Mouse (Mus musculus) thymus, adult 2 months (tissue): ENCODE results near the gene Robo2. TPM values are rescaled to one million over a fixed set of nuclear protein-coding genes. Genes with fewer than 3 reads are reported as not detected.

ENCODE experiments used
- DNase-seq: peaks from one replicate; pipeline ENCODE4 v3.0.0; 2021
- H3K27ac ChIP-seq: fragments of 200-500 bp; 2 replicates; pipeline ENCODE4 v1.5.1; 2012; ENCODE audit warnings: low read length, control low read depth; ENCODE audit not compliant: control insufficient read depth, insufficient read depth
- H3K27me3 ChIP-seq: fragments of 200-500 bp; 2 replicates; pipeline ENCODE4 v1.6.1; 2012; ENCODE audit warnings: mild to moderate bottlenecking, low read length, moderate library complexity, mixed read lengths; ENCODE audit not compliant: control insufficient read depth, insufficient read depth
- H3K36me3 ChIP-seq: fragments of 200-500 bp; 2 replicates; pipeline ENCODE4 v1.6.1; 2012; ENCODE audit warnings: mild to moderate bottlenecking, low read length, moderate library complexity; ENCODE audit not compliant: control insufficient read depth, insufficient read depth
- H3K4me1 ChIP-seq: fragments of 200-500 bp; replicated peaks from 2 replicates; pipeline ENCODE4 v1.6.1; 2012; ENCODE audit warnings: low read length; ENCODE audit not compliant: control insufficient read depth, insufficient read depth
- H3K4me3 ChIP-seq: fragments of 200-500 bp; 2 replicates; pipeline ENCODE4 v1.5.1; 2012; ENCODE audit warnings: mild to moderate bottlenecking, low read length, control low read depth, moderate library complexity; ENCODE audit not compliant: control insufficient read depth, insufficient read depth
- CTCF ChIP-seq: fragments of 200-500 bp; IDR thresholded peaks from 2 replicates; pipeline ENCODE4 v1.5.1; 2012; ENCODE audit warnings: mild to moderate bottlenecking, control low read depth, low read length, moderate library complexity, borderline replicate concordance; ENCODE audit not compliant: control insufficient read depth, poor library complexity, insufficient read depth; ENCODE audit errors: extremely low read depth
- POLR2A ChIP-seq: fragments of 200-500 bp; IDR thresholded peaks from 2 replicates; pipeline ENCODE4 v1.6.1; 2012; ENCODE audit warnings: mild to moderate bottlenecking, low read length, control low read depth, moderate library complexity; ENCODE audit not compliant: control insufficient read depth, poor library complexity, insufficient read depth; ENCODE audit errors: extremely low read depth
- WGBS: fragments of 180-500 bp; shearing (Covaris S2); methylation state at CpG from one replicate; pipeline ENCODE4 v1.1.7; 2018; 5-methylcytosine and 5-hydroxymethylcytosine counted together
- polyA plus RNA-seq: library from polyadenylated mRNA; depleted of rRNA; stranded (reverse); fragments of >200 nt; gene quantifications from 2 replicates; pipeline ENCODE4 v1.2.3, GENCODE M21; 2012

The Robo2 gene
- polyA plus RNA-seq, 1 experiment, result 2.2 TPM

GRCm38 (mm10) chr16:74200024-74200703 lies 211.5 kb downstream of the Robo2 start:
- TF ChIP-seq CTCF (no peak), POLR2A (no peak)
- no peaks in the 10 kb centered on the region for H3K27me3 ChIP-seq

GRCm38 (mm10) chr16:74192979-74193554 lies 218.6 kb downstream of the Robo2 start:
- Histone ChIP-seq H3K4me1 (no peaks in the 10 kb centered on the region), H3K27ac (no peak overlapping the region), H3K4me3 (no peak overlapping the region), H3K36me3 (no peaks in the 10 kb centered on the region), H3K27me3 (no peaks in the 10 kb centered on the region)
- no peak for DNase-seq
- TF ChIP-seq CTCF (no peak), POLR2A (no peak)
- 95% methylated on average over 8 of the region's 8 CpGs for WGBS

More at GRCm38 (mm10) chr16:74200024-74200703, 211.5 kb downstream of the Robo2 start:
- no peak for DNase-seq
- H3K27ac ChIP-seq, result no peak overlapping the region
- H3K36me3 ChIP-seq, result no peaks in the 10 kb centered on the region
- no peak overlapping the region for H3K4me3 ChIP-seq
- H3K4me1 ChIP-seq, result no peaks in the 10 kb centered on the region
- 86% methylated on average over 1 of the region's 1 CpGs for WGBS

GRCm38 (mm10) chr16:74191621-74192020 lies 220.0 kb downstream of the Robo2 start:
- WGBS, result 94% methylated on average over 2 of the region's 2 CpGs
- no peak for DNase-seq

GRCm38 (mm10) chr16:74182509-74183113 lies 229.0 kb downstream of the Robo2 start:
- no peak overlapping the region for H3K27ac ChIP-seq
- H3K36me3 ChIP-seq, result no peaks in the 10 kb centered on the region
- no peak overlapping the region for H3K4me3 ChIP-seq
- 74% methylated on average over 3 of the region's 3 CpGs for WGBS
- DNase-seq, result no peak
- H3K27me3 ChIP-seq, result no peaks in the 10 kb centered on the region
- no peak for TF ChIP-seq POLR2A
- TF ChIP-seq CTCF, result no peak
- H3K4me1 ChIP-seq, result no peaks in the 10 kb centered on the region

More at GRCm38 (mm10) chr16:74191621-74192020, 220.0 kb downstream of the Robo2 start:
- no peaks in the 10 kb centered on the region for H3K36me3 ChIP-seq
- H3K4me3 ChIP-seq, result no peak overlapping the region
- no peaks in the 10 kb centered on the region for H3K4me1 ChIP-seq
- TF ChIP-seq POLR2A, result no peak
- TF ChIP-seq CTCF, result no peak
- H3K27ac ChIP-seq, result no peak overlapping the region
- no peaks in the 10 kb centered on the region for H3K27me3 ChIP-seq

- no peaks in the 10 kb centered on the region for H3K36me3 ChIP-seq
- no peak overlapping the region for H3K4me3 ChIP-seq
- H3K27me3 ChIP-seq, result no peaks in the 10 kb centered on the region
- no peak overlapping the region for H3K27ac ChIP-seq
- WGBS, result 91% methylated on average over 3 of the region's 3 CpGs
- H3K4me1 ChIP-seq, result no peaks in the 10 kb centered on the region
- no peak for DNase-seq
- TF ChIP-seq CTCF, result no peak
- TF ChIP-seq POLR2A, result no peak
These were observed 239.0 kb downstream of the Robo2 start for GRCm38 (mm10) chr16:74172673-74173072.

GRCm38 (mm10) chr16:74169642-74170041 lies 242.0 kb downstream of the Robo2 start:
- Histone ChIP-seq H3K27ac (no peak overlapping the region), H3K27me3 (no peaks in the 10 kb centered on the region), H3K4me1 (no peaks in the 10 kb centered on the region), H3K4me3 (no peak overlapping the region), H3K36me3 (no peaks in the 10 kb centered on the region)
- 95% methylated on average over 4 of the region's 4 CpGs for WGBS
- no peak for TF ChIP-seq POLR2A
- no peak for TF ChIP-seq CTCF
- no peak for DNase-seq
